Mouse (Mus musculus): ENCODE measurements at regions not wholly inside any gene's neighbourhood (a gene's known extent, or its start where the extent isn't known, plus 50 kb on each side); places are given as distances from the start of the nearest gene placed in this dataset.

DNA sequence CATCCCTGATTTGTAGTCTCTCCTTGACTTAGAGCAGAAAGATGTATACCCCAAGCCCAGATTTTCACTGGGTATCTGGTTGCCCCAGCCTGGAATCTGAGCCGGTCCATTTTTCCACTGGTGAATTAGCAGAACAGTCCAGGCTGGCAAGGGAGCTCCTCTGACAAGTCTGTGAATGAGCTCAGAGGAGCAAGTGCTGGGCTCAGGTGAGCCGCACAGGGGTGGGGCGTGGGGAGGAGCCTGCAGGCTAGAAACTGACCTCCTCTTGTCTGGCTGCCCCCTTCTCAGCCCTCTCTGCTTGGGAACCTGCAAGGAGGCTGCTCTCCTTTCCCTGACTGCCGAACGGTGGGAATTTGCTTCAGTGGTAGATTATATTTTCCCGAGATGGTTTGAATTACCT, 62.8 kb downstream of the Tnp1 start:
- no peak for TF ChIP-seq CTCF (IDR thresholded peaks at IDR 0.05; ENCODE audit: borderline replicate concordance, insufficient read depth, low read length)
- TF ChIP-seq POLR2A (IDR thresholded peaks at IDR 0.05; ENCODE audit: low read depth, low read length) = no peak

Measured in embryonic fibroblast, embryonic 13.5 days (primary cell).